Mouse (Mus musculus): ENCODE measurements at regions not wholly inside any gene's neighbourhood (a gene's known extent, or its start where the extent isn't known, plus 50 kb on each side); places are given as distances from the start of the nearest gene placed in this dataset.

GRCm38 (mm10) chr8:101697948-101698347 lies 1087.5 kb downstream of the Cdh11 start:
- DNase-seq (ENCODE audit: low read depth, low spot score), result no peak

DNA sequence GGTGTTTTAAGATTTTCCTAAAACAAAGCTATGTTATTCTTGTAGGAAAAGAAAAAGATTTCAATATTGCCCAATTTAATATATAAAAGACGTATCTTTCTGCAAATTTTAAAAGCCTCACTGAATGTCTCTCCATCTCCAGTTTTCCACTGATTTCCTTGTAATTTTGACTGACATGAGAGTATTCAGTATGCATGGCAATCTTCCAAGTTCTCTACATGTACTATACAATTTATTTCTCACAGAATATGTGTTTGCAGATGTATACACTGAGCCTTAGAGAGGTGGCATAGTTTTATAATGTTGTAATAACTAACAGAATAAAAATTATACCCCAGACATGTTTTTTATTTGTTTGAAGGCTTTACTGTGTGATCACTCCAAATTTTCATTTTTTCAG lies 1094.5 kb downstream of the Cdh11 start:
- no peak for DNase-seq (ENCODE audit: low read depth, low spot score)

DNA sequence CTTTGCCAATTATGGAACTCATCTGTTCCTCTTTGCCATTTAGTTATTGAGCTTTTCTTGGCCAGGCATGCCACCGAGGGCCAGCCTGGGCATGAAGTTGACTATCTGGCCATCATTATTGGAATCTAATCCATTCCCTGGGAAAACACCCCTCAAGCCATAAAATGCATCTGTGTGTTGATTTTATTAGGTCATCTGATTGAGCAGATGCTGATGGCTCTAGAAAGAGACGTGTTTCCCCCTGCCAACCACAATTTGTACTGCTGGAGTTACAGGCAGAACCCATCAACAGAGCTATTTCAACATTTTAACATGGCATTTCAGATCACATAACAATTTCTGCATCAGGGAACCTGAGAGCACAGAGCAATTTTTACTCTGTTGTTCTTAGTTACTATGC lies 1116.5 kb downstream of the Cdh11 start:
- DNase-seq (ENCODE audit: low read depth, low spot score), result no peak

DNA sequence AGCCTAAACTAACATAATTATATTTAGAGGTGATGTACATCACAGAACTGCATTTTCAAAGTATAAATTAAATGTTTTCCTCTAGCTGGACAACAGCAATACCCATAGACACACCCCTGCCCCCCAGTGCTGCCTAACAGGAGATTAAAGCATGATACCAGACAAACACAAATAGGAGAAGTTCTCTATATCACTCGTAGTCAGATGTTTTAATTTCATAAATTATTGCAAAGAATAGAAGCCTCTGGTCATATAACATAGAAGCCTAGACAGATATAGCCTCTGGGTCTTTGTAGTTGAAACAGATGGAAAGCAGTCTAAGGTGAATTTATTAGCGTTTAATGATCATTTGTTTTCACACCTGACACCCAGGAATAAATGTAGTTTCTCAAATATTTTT lies 1122.6 kb downstream of the Cdh11 start:
- DNase-seq (ENCODE audit: low read depth, low spot score), result no peak

GRCm38 (mm10) chr8:101655292-101655691 lies 1130.2 kb downstream of the Cdh11 start:
- no peak for DNase-seq (ENCODE audit: low read depth, low spot score)

DNA sequence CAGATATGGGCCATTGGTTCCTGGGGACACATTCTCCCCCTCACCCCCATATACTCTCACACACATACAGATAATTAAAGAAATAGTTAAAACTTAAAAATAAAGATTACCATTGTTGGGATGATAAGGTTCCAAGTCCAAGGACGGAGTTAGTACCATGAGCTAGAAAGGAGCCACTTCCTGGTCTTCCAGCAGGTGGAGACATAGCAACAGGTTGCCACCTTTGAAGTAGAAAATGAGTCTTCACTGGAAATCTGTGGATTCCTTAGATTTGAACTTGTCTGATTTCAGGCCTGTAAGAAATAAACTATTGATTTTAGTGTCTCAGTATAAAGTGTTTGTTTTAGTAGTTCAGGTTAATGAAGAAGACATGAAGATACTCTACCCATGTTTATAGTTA lies 1156.6 kb downstream of the Cdh11 start:
- DNase-seq (ENCODE audit: low read depth, low spot score), result peak; percentile 47

GRCm38 (mm10) chr8:101621941-101622340 lies 1163.5 kb downstream of the Cdh11 start:
- no peak for DNase-seq (ENCODE audit: low read depth, low spot score)

DNA sequence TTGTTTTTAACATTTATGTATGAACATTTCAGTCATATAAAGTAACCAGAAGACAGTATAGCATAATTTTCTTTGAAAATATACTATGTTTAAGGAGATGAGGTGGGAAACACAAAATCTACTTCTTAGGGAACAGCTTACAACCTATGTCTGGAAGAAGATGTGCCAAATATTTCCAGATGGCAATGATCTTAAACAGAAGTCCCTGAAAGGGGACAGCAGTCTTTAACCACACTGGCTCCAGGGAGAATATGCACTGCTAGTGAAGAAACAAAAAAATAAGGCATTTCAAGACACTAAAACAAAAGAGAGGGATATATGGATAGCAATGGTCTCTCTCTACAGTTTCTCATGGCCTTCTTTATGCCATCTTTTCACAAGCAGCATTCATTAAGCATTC lies 1194.3 kb downstream of the Cdh11 start:
- no peak for DNase-seq (ENCODE audit: low read depth, low spot score)

- DNase-seq (ENCODE audit: low read depth, low spot score), result no peak
Measured at GRCm38 (mm10) chr8:101590639-101591038, 1194.8 kb downstream of the Cdh11 start.

DNA sequence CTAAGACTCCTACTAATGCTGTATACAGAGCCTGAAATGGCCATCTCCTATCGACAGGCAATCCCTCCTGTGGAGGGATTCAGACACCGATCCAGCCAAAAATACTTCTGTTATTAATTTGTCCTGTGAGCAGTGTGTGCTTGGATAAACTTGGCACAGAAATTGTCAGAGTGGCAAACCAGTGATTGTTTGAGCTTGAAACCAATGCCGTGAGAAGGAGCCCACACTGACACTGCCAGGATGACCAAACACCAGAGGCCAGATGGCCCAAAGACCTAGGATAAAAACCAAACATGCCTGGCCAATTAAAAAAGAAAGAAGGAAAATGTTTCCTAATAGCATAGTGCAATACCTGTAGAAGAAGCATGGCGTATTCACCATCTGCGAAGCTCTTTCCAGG lies 1221.0 kb downstream of the Cdh11 start:
- DNase-seq (ENCODE audit: low read depth, low spot score), result no peak

GRCm38 (mm10) chr8:101522758-101523157 lies 1262.7 kb downstream of the Cdh11 start:
- no peak for DNase-seq (ENCODE audit: low read depth, low spot score)

DNA sequence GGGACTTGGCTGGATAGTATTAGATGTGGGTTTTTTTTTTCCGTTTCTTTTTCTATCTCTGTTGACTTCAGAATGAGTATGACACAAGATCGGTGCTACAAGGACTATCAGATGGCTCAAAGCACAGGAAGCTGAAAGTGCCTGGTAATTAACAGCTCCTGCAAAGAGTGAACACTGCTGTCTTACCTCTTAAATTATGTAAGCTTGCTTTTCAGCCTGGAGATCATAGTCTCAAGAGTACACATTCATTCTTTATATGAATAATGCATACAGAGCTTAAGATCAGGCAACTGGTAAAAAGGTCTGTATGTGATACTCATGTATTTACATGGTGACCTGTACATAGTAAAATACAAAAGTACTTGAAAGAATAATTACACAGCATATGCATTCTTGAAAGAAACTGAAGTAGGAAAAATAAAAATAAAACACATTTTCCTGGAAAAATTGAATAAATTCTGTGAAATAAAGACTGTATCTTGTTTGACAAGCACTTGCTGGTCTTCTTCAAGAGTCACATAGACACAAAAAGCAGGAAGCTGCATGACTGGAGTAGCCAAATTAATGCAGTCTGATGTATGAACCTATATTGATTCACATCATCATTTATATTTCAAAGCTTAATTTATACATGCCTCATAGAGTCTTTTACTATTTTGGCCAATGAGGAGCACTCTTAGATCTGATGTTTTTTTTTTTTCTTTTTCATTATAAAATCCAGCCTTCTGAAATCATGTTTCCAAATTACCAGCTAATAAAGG lies 1306.7 kb downstream of the Cdh11 start:
- no peak for DNase-seq (ENCODE audit: low read depth, low spot score)

DNA sequence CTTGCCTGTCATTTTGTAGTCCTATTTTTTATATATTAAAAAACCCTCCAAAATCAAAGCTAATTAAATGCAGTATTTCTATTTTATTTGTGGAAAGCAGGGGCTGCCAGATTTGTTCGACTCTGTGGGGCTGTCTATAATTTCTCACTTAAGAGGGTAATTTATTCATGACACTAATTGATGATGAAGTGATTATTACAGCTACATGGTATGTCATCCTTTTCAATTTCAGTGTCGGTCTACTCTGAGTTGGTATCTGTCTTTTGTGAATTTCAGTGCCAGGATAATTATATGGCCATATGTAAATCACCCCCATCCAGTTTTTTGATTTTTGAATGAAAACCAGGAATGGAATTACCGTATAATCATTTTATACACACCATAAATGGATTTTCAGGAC lies 1319.1 kb downstream of the Cdh11 start:
- DNase-seq (ENCODE audit: low read depth, low spot score), result no peak

DNA sequence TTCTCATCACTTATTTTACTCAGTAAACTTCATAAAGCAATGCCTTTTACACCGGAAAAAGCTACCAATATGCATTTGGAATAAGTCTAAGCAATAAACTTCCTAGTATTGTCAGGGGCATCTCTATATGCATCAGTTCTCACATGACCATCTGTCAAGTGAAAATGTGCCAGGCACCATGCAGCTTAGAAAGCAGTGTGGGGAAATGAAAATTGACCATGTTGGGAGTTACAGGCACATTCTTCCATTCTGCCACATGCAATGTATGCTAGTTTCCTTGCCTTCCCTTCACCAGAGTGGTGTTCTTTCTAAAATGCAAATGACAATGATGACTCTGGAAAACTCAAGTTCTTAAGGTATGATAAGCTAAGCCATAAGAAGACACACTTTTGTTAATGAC lies 1322.9 kb downstream of the Cdh11 start:
- no peak for DNase-seq (ENCODE audit: low read depth, low spot score)

DNA sequence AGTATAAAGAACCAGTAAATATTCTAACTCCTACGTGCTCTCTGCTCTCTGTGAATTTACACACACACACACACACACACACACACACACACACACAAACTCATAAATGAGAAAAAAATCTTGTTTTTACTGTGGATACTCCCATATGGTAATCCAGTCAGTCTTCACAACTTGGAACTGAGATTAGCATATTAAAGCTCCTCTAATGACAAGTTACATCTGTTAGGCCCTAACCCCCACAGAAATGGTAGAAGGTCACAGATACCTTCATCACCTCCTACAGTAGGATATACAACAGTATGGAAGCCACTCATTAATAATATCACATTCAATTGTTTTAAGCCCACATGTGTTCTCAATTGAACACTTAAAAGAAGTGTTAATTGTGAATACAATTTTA lies 1340.7 kb downstream of the Cdh11 start:
- no peak for DNase-seq (ENCODE audit: low read depth, low spot score)

DNA sequence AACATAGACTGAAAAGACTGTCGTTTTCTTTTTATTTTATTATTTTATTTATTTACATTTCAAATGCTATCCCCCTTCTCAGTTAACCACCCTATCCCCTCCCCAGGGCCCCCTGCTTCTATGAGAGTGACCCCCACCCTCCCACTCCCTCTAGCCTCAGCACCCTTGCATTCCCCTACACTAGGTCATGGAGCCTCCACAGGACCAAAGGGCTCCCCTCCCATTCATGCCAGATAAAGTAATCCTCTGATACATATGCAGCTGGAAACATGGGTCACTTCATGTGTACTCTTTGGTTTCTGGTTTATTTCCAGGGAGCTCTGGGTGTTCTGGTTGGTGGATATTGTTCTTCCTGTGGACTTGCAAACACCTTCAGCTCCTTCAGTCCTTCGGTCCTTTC lies 1342.9 kb downstream of the Cdh11 start:
- DNase-seq (ENCODE audit: low read depth, low spot score), result no peak

DNA sequence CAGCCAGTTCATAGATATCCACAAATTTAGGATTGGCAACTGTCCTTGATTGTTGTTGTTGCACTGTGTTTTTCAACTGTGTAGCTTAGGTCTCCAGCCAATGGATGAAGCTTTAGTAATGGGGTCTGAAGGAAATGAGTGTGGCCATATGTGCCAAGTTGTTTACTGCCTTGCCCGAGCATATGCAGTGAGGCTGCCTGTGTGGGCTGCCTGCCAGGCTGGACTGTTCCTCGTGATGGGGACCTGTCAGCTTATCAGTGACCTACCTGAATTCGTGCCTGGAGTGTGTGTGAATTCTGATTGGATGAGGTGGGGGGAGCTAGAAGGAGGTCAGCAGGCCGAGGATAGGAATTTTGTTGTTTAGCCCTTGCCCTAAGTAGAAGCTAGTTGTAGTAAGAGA lies 1349.8 kb downstream of the Cdh11 start:
- no peak for DNase-seq (ENCODE audit: low read depth, low spot score)
